Mouse (Mus musculus) neutrophil, adult 5-6 weeks (primary cell): ENCODE data around the gene Gm11115. TPM values are rescaled to one million over a fixed set of nuclear protein-coding genes. Genes with fewer than 3 reads are reported as not detected.

Experiments
- ATAC-seq: fragments of 151-379, 151-347 bp; 2 replicates; pipeline ENCODE4 v1.8.0; 2017; ENCODE audit warnings: mild to moderate bottlenecking, moderate TSS enrichment; ENCODE audit not compliant: insufficient number of reproducible peaks, poor library complexity, low FRiP score, severe bottlenecking; ENCODE audit errors: extremely low read depth
- total RNA-seq: library from RNA; stranded (forward); fragments of 200-1000 nt; gene quantifications from 2 replicates; pipeline ENCODE4 v1.2.3, GENCODE M21; 2017

The Gm11115 gene
- not detected in 2 replicates for total RNA-seq

- no peak for ATAC-seq
These were observed at the start of gene Gm11115 for GRCm38 (mm10) chr5:88153999-88154398. Gene Gm11115 (minus strand): TSS chr5:88154099.

GRCm38 (mm10) chr5:88111430-88111829 is 42.5 kb downstream of the Gm11115 start, which contains the start of gene Gm11116:
Gene Gm11116 (minus strand): TSS chr5:88111530.
- ATAC-seq = no peak

Other genes starting within 250 kb of the Gm11115 start
- gene Csn3, start 228.5 kb downstream of the Gm11115 start, total RNA-seq = not detected in 2 replicates
- not detected in 2 replicates for gene 2310003L06Rik, start 184.6 kb downstream of the Gm11115 start, total RNA-seq
- gene Gm28434, start 184.6 kb downstream of the Gm11115 start, total RNA-seq = not detected in 2 replicates
- not detected in 2 replicates for gene Cabs1, start 174.7 kb downstream of the Gm11115 start, total RNA-seq
- not detected in 2 replicates for gene Smr3a, start 151.6 kb downstream of the Gm11115 start, total RNA-seq
- gene Smr2, start 67.5 kb downstream of the Gm11115 start, total RNA-seq = not detected in 2 replicates
- gene Gm11116, start 42.6 kb downstream of the Gm11115 start, total RNA-seq = not detected in 2 replicates
- gene Gm7714, start 114.8 kb upstream of the Gm11115 start, total RNA-seq = not detected in 2 replicates
- not detected in 2 replicates for gene Prol1, start 163.2 kb upstream of the Gm11115 start, total RNA-seq
- gene Amtn, start 222.0 kb upstream of the Gm11115 start, total RNA-seq = not detected in 2 replicates